Mouse (Mus musculus) right cerebral cortex, adult 2 months (tissue): ENCODE measurements around the gene Ccl28.
"Not testable (repeated sequence)": the region's sequence is repeated elsewhere in the genome, so short reads cannot be mapped to it uniquely, and the experiment has no call there.

Experiments
- DNase-seq, 2 experiments: peaks; one replicate each; pipeline ENCODE4 v3.0.0; 2021 to 2022; ENCODE audit warnings: low spot score in 2 of 2

Ccl28 gene

DNA sequence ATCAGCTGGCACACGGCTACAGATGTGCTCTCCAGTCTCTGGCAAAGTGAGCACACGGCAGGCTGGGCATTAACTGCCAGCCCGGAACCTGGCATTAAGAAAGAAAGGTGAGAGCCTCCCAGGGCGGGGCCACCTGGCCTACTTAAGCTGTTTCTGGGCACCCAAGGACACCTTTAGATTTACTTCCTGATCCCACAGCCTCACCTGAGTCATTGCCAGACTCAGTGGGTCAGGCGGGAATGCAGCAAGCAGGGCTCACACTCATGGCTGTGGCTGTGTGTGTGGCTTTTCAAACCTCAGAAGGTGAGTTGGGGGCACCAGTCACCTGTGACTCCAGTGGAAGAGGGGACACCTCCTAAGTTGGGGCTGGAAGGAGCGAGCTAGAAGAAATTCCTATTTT, at the start of gene Ccl28:
TSS of gene Ccl28 (plus strand) at position 186 of the 400 bp plus-strand sequence.
- no peak for DNase-seq

DNA sequence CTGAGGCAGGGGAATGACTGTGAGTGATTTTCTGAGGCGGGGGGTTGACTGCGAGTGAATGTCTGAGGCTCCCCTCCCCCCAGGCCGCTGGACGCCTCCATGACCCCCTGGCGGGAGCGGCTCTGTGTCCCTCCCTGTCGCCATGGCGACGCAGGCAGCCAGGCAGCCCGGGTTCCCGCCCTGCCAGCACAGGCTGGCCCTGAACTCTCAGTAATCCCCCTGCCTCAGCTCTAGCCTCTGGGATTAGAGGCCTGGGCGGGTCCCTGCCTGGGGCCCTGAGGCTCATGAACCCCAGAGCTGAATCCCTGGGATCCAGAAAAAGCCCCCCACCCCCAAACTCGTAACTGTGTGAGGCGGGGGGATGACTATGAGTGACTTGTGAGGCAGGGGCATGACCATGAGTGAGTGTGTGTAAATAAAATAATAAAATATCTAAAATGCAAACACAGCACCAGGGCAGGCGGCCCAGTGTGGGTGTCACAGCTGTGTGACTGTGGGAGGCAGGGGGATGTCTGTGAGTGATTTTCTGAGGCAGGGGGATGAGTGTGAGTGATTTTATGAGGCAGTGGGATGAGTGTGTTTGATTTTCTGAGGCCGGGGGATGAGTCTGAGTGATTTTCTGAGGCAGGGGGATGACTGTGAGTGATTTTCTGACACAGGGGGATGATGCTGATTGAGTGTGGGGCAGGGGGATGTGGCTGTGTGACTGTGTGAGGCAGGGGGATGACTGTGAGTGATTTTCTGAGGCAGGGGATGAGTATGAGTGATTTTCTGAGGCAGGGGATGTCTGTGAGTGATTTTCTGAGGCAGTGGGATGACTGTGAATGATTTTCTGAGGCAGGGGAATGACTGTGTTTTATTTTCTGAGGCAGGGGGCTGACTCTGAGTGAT, 27.1 kb upstream of the Ccl28 start:
- DNase-seq: not testable (repeated sequence)

DNA sequence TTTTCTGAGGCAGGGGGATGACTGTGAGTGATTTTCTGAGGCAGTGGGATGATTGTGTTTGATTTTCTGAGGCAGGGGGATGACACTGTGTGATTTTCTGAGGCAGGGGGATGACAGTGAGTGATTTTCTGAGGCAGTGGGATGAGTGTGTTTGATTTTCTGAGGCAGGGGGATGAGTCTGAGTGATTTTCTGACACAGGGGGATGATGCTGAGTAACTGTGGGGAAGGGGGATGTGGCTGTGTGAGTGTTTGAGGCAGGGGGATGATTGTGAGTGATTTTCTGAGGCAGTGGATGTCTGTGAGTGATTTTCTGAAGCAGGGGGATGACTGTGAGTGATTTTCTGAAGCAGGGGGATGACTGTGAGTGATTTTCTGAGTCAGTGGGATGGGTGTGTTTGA, 25.2 kb upstream of the Ccl28 start:
- not testable (repeated sequence) for DNase-seq

DNA sequence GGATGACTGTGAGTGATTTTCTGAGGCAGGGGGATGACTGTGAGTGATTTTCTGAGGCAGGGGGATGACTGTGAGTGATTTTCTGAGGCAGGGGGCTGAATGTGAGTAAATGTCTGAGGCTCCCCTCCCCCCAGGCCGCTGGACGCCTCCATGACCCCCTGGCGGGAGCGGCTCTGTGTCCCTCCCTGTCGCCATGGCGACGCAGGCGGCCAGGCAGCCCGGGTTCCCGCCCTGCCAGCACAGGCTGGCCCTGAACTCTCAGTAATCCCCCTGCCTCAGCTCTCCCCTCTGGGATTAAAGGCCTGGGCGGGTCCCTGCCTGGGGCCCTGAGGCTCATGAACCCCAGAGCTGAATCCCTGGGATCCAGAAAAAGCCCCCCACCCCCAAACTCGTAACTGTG, 24.6 kb upstream of the Ccl28 start:
- DNase-seq: not testable (repeated sequence)

DNA sequence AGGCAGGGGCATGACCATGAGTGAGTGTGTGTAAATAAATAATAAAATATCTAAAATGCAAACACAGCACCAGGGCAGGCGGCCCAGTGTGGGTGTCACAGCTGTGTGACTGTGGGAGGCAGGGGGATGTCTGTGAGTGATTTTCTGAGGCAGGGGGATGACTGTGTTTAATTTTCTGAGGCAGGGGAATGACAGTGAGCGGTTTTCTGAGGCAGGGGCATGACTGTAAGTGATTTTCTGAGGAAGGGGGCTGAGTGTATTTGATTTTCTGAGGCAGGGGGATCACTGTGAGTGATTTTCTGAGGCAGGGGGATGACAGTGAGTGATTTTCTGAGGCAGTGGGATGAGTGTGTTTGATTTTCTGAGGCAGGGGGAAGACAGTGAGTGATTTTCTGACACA, 24.1 kb upstream of the Ccl28 start:
- DNase-seq: not testable (repeated sequence)

DNA sequence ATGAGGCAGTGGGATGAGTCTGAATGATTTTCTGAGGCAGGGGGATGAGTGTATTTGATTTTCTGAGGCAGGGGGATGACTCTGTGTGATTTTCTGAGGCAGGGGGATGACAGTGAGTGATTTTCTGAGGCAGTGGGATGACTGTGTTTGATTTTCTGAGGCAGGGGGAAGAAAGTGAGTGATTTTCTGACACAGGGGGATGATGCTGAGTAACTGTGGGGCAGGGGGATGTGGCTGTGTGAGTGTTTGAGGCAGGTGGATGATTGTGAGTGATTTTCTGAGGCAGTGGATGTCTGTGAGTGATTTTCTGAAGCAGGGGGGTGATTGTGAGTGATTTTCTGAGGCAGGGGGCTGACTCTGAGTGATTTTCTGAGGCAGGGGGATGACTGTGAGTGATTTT, 23.5 kb upstream of the Ccl28 start:
- DNase-seq: peak; percentile 5 to 30

DNA sequence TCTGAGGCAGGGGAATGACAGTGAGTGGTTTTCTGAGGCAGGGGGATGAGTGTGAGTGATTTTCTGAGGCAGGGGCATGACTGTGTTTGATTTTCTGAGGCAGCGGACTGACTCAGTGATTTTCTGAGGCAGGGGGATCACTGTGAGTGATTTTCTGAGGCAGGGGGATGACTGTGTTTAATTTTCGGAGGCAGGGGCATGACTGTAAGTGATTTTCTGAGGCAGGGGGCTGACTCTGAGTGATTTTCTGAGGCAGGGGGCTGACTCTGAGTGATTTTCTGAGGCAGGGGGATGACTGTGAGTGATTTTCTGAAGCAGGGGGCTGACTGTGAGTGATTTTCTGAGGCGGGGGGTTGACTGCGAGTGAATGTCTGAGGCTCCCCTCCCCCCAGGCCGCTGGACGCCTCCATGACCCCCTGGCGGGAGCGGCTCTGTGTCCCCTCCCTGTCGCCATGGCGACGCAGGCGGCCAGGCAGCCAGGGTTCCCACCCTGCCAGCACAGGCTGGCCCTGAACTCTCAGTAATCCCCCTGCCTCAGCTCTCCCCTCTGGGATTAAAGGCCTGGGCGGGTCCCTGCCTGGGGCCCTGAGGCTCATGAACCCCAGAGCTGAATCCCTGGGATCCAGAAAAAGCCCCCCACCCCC, 20.8 kb upstream of the Ccl28 start:
- not testable (repeated sequence) for DNase-seq

DNA sequence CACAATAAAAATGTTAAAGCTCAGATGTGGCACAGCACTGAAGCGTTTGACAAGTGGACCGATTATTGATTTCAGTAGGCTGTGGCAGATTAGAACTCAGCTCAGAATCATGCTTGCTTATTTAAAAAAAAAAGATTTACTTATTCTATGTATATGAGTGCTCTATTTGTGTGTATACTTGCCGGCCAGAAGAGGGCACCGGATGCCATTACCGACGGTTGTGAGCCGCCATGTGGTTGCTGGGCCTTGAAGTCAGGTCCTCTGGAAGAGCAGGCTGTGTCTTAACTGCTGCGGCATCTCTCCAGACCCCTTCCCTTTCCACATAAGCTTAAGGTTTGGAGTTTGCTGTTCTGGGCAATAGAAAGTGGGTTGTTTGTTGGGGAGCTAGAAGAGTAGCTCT, 19.7 kb upstream of the Ccl28 start:
- not testable (repeated sequence) for DNase-seq

DNA sequence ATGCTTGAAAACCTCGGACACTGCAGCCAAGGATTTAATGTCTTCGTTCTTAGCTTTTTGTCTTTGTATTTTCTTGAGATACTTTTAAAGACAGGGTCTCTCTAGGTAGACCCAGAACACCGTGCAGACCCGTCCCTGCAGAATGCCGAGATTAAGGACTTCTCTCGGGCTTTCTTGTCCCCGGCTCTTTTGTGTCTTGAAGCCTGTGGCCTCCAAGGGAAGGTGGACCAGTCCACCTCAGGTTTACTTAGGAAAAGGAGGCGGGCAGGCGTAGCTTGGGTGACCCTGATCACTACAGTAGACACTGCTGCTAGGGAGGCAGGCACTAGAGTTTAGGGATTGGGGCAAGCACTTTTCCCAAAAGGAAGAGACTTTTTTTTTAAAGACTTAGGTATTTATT, 19.3 kb upstream of the Ccl28 start:
- not testable (repeated sequence) for DNase-seq

DNA sequence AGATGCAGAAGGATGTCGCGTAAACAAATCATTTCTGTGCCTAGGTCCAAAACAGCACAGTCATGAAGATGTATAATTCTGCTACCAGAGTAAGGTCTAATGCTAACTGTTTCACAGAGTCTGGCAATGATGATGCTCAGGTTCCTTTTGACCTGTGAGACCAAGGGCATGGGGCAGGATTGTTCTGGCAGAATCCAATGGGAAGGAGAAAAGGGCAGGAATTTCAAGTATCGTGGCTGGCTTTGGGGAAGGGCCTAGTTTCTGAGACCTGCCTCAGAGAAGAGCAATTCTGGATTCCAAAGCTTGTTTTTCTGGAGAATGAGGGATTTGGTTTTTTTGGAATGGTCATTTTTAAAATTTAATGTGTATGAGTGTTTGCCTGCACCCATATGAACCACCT, 4.8 kb upstream of the Ccl28 start:
- no peak for DNase-seq

DNA sequence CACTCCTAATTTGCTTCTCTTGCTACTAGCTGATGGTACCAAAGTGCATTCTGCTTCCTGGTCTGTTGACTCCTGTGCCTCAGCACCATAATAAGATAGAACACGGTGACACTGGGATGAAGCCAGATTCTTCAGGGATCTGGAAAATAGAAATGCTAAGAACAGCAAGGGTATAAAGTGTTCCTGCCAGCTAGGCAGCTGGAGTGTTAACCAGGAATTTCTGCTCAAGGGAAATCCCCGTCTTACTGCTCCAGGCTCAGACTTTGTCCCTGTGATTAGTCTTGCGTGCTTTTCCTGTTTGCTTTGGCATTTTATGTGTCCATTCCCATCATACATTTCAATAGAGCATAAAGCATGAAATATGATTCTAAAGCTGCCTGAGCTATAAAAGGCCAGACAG, 3.9 kb upstream of the Ccl28 start:
- DNase-seq: no peak

DNA sequence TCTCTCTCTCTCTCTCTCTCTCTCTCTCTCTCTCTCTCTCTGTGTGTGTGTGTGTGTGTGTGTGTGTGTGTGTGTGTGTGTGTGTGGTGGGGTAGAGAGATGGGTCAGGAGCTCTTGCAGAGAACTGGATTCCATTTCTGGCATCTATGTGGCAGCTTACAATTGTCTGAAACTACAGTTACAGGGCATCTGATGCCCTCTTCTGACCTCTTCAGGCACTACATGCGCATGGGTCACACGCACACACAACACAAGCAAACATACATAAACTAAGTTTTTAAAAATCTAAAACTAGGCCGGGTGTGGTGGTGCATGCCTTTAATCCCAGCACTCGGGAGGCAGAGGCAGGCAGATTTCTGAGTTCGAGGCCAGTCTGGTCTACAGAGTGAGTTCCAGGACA, 2.3 kb downstream of the Ccl28 start:
- DNase-seq: not testable (repeated sequence)

DNA sequence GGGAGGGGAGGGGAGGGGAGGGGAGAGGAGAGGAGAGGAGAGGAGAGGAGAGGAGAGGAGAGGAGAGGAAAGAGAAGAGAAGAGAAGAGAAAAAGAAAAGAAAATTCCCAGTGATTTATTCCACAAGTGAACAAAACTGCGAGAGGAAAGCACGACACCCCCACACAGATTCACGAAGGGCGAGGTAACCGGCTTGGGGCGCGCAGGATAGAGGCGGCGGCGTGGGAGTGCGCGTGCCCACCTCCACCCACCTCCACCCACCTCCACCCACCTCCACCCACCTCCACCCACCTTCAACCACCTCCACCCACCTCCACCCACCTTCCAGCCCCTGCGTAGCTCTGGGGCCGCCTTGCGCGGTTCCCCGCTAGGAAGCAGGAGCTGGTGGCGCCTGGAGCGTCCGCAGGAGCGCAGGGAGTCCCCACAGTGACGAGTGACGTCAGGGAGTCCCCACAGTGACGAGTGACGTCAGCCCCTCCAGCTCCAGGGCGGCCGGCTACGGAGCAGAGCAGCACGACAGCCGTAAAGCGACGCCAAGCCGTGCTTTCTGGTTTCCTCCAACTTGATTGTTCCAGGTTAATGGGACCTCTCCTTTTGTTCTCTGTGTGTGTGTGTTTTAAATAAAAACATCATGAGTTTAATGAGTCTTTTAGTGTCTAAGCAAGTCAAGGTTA, 8.0 kb downstream of the Ccl28 start:
- peak; percentile 81 to 84 for DNase-seq

DNA sequence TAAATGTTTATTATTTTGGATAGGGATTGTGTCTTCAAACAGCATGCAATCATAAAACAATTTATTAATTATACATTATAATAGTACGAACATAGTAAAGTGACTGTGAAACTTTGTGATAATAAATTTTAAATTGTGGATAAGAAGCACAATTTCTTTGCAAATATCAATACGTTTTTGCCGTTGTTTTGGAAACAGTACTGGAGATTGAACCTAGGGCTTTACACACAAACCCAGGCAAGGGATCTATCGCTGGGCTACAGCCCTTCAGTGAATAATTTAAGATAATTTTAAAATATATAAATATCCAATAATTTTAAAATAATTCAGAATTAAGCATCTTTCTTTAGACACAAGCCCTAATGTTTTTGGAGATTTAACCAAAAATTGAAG, 8.5 kb downstream of the Ccl28 start:
- no peak for DNase-seq

DNA sequence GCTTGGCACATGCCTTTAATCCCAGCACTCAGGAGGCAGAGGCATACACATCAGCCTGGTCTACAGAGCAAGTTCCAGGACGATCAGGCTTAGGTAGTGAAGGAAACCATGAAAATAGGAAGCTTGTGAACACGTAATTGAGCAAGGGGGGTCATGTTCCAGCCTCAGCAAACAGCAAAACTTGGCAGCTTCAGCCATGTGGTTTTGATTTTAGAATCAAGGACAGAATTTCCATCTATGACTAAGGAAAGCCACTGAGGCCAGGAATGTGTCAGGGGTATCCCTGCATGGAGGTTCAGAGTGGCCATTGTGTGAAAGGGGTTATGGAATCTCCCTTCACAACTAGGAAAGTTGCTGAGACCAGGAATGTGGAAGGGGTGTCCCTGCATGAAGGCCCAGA, 11.9 kb downstream of the Ccl28 start:
- no peak for DNase-seq

DNA sequence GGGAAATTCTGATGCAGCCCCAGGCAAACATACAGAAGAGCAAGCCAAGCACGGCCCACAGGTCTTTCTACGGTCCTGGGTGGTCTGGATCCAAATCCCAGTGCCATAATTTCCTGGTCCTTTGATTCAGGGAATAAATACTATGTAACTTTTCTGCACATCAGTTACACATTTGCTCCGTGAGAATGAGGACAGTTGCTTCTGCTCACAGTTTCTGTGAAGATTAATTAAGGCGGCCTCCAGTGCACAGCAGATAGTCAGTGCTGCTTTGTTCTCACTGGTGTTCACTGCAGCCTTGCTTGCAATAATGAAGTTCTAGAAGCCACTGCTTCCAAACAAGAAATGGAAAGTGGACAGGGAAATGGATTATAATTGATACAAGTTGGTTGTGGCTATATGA, 14.2 kb downstream of the Ccl28 start:
- no peak for DNase-seq

DNA sequence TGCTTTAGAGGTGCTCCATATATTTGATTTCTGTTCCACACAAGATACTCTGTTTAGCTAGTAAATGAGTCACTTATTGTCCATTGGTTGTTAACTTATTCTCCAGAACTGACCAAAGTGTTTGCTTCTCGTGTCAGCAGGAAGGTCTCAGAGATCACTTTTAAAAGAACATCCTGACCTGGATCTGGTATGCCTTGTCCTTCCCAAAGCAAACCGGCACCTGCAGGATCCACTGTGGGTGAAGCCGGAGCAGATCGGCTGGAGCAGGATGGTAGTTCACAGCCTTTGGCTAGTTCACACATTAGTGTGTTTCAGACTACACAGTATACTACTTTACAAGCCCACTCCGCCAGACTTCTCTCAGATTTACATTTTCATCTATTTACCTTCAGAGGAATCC, 14.8 kb downstream of the Ccl28 start:
- DNase-seq: no peak

DNA sequence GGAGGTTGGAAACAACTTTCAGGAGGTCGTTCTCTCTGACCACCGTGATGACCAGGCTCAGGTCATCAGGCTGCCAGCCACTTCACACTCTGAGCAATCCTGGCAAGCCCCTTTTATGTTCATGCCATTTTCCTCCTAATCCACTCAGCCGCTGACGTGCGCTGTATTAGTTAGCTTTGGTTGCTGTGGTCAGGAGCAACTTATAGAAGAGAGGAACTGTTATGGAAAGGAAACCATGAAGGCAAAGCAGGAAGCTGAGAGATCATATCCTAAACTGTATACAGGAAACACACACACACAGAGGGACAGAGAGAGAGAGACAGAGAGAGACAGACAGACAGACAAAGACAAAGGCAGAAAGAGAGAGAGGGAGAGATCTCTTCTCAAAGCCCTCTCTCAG, 15.7 kb downstream of the Ccl28 start:
- no peak for DNase-seq

DNA sequence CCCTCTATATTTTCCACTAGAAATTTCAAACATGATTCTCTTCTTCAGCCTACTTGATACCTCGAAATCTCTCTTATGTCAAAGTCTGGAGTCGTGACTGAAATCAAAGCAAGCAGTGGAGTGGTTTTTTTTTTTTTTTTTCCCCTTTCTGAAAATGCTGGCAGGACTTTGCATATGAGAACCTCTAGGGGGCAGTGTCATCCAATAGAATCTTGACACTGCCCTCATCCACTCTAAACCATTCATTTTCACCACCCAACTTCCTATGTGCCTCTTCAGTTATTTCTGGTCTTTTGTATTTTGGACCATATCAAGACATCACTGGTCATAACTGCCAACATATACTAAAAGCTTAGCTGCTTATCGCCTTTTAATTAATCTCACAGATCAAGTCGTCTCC, 16.9 kb downstream of the Ccl28 start:
- DNase-seq: peak; percentile 6 to 25

DNA sequence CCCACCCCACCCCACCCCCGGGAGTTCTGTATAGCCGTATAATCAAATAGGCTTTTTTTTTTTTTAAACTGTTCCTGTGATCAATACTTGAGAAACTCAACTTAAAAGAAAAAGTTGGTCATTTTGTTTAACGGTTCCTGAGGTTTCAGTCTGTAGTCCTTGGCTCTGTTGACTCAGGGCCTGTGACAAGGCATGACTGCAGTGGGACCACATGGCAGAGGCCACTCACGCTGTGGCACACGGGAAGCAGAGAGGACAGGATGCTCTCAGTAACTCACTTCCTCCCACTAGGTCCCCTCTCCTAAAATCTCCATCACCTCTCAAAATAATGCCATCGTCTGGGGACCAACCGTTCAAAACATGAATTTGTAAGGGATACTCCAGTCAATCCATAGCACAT, 17.5 kb downstream of the Ccl28 start:
- no peak for DNase-seq

DNA sequence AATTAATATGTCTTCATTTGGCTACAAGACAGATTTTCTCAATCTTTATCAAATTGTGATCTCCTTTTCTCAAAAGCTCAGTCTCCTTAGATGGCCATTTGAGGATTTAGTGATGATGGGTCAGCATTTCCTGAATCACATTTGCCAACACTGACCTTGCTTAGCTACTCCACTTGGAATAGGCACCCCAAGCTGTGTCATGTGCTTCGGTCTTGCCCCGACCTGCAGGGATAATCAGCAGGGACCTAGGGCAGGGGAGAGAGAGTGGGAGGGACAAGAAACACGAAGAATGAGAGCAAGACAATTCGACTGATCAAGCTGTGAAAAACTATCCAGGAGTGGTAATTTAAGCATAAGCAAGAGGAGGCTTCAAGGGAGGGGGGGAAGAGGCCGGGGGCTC, 21.1 kb downstream of the Ccl28 start:
- no peak for DNase-seq

DNA sequence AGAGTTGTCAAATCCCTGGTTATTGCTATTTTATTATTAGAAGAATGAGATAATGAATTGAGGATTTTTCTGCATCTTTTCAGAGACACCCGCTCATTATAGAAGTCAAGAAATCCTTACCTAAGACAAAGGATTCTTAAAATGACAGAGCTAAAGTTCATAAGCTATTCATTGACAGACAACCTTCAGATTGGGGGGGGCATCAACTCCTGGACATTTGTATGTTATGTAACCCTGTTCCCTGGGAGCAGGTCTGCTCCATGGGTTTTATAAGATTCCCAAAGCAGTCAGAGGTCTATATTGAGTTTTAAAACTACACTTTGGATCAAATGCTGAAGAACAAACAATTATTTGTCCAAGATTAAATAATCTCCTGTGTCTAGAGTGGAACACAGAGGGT, 22.9 kb downstream of the Ccl28 start:
- DNase-seq: no peak
